Mouse (Mus musculus): ENCODE measurements around the gene H2afx.
"Not testable (repeated sequence)": the region's sequence is repeated elsewhere in the genome, so short reads cannot be mapped to it uniquely, and the experiment has no call there.

The H2afx gene

DNA sequence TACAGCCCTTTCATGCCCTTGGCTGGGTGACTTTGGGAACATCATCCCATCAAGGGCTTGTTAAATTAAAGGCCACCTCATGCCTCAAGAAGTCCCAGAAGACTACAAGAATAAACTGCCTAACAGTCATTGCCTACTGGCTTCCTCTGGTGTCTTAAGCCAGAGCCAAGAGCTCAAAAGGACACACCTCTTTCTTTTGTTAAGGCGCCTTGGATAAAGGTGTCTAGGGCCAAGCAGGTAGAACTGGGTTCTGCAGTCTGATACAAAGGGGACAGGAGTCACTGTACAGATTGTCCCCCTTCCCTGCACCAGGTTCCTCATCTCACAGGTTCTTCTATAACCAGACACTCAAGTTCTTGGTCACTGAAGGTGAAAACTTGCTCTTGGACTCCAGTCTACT is 8.1 kb downstream of the H2afx start:
- DNase-seq: no peak

DNA sequence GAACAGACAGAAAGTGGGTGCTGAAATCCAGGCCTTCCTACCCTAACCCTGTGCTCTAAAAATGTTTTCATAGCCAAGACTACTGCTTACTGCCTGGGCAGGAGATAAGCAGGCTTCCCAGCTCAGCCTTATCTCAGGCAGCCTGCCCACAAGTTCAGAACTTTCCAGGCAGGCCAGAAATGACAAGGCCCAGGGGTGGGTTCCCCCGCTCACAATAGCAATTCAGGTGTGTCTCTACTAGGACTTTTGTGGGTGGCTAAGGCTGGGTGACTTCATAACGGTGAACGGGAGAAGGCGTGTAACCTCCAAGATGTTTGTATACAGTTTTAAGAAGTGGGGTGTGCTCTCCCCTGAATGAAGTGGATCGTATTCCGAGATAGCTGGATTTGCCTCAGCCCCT is 8.8 kb downstream of the H2afx start:
- no peak for DNase-seq

DNA sequence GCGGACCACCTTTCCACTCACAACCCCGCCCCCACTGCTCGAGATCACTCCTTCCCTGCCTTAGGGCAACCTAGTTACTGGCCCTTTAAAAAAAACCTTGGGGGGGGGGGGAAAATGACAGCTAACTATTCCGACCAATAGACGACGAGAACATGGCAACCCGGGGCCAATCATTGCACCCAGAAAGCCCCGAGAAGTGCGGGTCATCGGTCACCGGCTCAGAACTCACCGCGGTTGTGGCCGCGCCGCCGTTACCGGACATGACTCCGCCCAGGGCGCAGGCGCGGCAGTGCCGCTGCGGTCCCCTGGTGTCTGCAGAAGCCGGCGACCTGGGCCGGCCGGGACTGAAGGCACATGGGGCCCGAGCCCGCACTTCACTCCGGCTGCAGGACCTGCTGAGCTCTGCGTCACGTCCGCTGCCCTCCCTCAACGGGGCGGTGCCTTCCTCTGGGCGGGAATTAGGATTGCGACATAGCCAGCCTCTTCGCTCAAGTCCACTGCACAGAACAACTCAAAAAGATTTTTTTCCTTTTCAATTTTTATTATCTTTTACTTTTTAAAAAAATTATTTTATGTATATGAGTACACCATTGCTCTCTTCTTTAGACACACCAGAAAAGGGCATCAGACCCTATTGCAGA is 9.4 kb downstream of the H2afx start, which contains the start of gene Hmbs:
Gene Hmbs, minus strand, starts transcription at position 448 of the 641 bp plus-strand sequence.
- peak; percentile 86 to 89 for DNase-seq

DNA sequence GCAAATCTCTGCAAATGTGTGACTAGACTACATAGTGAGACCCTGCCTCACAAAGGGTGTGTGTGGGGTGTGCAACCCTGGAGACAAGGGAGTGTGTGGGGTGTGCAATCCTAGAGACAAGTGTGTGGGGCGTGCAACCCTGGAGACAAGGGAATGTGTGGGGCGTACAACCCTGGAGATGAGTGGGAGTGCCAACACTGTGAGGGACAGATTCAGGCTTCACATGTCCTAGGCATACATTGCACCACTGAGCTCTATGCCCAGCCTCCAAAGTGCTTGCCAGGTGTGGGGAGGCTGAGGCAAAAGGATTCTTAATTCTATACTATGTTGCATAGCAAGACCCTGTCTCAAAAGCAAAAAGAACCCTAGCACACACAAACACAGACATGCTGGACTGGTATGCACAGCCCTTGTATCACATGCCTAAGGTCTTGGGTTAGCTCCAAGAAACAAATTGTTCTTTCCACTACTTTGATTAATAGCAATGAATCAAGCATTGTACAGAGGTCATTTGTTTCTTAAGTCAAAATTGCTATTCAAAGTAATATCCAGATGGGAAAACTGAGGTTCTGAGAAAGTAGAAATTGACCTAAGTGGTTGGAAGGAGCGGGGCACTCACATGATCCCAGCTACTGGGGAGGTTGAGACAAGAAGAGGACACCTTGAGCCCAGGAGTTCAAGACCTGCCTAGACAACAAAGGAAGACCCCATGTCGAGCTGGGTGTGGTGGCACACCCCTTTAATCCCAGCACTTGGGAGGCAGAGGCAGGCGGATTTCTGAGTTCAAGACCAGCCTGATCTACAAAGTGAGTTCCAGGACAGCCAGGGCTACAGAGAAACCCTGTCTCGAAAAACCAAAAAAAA is 11.3 kb downstream of the H2afx start:
- no peak for DNase-seq

DNA sequence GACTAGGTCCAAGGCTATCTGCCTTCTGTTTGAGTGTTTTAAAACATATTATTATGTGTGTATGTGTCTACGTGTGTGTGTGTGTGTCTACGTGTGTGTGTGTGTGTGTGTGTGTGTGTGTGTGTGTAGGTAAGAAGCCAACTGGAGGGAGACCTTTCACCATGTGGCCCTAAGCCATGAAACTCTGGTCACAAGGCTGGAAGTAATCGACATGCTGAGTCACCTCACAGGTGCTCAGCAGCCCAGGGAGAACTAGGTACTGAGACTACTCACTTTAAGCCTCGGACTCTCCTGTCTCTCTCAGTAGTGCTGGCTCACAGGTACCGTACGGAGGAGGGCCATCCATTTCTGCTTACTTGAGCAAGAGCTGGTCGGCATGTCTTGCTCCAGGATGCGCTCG is 12.7 kb downstream of the H2afx start:
- no peak for DNase-seq

DNA sequence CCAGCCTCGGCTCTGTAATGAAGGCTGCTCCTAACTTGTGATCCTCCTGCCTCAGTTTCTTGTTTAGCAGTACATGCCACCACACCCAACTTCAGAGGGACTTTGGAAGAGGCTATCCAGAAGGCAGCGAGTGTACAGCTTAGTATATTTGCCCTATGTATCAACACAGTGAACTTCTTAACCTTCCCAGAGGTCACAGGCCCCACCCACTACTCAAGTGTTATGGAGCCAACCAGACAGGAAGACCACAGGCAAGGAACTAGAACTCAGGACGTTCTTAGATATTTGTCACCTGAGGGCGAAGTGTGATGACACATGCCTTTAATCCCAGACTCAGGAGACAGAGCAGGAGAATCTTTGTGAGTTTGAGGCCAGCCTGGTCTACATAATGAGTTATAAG is 13.1 kb downstream of the H2afx start:
- DNase-seq: no peak

DNA sequence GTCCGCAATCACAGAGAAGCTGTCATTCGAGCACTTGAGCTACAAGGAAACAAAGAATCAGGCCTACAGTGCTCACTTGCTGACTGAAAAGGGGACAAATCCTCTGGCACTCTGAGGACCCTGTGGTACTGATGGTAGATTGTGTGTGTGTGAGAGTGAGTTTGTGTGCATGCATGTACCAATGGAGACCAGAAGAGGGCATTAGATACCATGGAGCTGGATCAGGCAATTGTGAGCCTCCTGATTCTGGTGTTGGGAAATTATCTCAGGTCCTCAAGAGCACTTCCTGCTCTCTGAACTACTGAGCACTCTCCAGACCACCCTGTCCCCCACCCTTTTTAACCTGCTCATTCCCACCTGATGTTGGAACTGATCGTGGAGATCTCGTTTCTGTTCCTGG is 14.1 kb downstream of the H2afx start:
- DNase-seq: no peak

DNA sequence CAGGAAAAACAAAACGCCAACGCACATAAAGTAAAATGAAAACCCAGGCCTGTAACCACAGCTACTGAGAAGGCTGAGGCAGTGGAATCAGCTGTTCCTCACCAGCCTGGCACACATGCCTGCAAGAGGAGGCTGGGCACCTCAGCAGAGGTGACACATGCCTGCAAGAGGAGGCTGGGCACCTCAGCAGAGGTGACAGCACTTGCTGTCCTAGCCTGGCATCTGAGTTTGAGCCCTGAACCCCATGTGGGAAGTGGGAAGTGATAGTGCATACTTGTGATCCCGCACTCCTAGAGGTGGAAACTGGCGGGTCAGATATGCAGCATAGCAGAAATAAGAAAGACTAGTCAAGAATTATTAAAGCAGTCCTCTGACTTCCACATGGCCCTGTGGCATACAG is 16.9 kb downstream of the H2afx start:
- no peak for DNase-seq

DNA sequence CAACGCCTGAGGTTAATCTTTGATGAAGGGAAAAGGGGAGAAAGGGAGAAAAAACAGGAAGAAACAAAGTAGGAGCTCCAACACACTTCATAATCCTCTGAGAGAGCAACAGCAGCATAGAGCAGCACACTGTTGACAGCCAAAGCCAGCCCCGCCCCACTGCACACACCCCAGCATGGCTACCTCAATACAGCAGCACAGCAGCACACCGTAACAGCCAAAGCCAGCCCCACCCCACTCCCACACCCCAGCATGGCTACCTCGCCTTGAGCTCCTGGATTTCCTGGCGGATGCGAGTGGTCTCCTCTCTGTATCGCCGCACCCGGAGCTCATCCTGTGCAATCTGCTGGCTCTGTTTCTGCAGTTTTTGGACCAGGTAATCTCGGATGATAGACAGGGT is 17.8 kb downstream of the H2afx start:
- no peak for DNase-seq

DNA sequence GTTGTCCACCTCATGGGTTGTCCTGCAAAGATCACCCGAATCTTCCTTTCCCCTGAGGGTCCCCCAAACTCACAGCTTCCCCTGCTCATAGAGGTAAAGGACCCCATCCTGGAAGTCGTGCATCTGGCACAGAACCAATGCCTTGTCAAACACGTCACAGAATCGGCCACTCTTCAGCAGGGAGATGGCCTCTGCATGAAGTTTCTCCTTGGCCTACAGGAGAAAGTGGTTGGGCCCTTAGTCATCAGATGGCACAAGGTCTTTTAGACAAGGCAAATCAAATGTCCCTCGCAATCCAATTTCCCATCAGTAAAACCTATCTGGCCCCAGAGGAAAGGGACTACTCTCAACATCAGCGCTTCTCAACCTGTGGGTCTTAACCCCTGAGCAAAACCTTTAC is 18.6 kb downstream of the H2afx start:
- no peak for DNase-seq

DNA sequence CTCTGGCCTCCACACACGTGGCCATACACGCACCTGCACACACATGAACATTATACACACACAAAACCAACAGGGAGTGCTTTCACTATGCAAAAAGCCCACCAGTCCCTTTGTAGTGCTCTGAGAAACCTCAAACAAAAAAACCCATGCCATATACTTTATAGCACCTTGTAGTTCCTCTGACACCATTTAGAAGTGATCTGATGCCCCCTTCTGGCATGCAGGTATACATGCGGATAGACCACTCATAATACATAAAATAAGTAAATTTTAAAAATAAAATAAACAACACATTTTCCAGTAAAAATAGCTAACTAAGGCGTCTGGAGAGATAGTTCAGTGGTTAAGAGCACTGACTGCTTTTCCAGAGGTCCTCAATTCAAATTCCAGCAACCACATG is 22.7 kb downstream of the H2afx start:
- no peak for DNase-seq

DNA sequence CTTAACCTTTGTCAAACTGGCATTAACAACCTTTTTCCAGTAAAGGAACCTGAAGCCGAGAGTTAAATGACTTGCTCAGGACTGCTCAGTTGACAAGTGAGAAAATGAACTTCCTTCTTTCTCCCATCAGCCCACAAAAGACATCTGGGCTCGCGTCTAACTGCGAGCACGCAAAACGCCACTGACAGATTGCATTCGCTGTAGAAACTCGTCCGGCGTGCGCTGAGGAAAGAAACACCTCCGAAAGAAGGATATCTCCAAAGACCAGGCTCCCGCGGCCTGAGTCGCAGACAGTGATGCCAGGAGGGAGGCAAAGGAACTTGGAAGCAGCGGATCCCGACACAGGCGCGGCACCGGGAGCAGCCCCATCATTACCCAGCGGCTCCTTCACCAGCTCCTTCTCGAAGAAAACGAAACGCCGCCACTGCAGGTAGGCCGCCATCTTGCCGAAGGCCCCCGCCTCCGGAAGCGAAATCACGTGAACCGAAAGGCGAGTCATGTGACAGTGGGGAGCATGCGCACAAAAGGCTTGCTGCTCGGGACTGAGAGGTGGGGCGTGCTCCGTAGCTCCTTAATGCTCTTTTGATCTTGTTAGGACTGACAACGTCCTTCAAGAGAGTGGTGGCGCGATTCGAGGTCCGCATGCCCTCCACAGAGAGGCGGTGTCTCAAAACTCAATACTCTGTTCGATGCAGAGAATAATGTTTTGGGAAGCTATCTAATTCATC is 26.9 kb downstream of the H2afx start, which contains the start of gene Vps11:
Gene Vps11, minus strand, starts transcription at position 481 of the 728 bp plus-strand sequence.
- DNase-seq: peak; percentile 94 to 95

DNA sequence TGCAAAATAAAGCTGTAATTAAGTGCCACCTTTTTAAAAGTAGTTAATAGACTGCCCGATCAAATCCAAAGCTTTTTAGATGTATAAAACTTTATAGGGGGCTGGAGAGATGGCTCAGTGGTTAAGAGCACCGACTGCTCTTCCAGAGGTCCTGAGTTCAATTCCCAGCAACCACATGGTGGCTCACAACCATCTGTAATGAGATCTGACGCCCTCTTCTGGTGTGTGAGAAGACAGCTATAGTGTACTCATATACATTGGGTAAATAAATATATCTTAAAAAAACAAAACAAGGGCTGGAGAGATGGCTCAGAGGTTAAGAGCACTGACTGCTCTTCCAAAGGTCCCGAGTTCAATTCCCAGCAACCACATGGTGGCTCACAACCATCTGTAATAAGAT is 27.4 kb downstream of the H2afx start:
- DNase-seq: not testable (repeated sequence)

DNA sequence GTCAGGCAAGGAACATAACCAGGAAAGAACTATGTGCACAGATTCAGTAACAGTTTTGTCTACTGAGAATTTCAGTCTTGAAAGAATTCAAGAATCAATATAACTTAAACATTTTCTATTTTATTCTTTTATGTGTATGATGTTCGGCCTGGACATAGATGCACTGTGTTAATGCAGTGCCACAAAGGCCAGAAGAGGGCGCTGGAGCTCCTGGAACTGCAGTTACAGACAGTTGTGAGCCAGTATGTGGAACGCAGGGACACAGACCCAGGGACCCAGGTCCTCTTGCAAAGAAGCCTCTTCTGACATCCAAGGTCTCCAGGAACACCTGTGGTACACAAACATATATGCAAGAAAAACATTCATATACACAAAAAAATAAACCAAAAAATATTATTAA is 30.0 kb downstream of the H2afx start:
- DNase-seq: peak in 1 of 2 experiments; percentile 18

DNA sequence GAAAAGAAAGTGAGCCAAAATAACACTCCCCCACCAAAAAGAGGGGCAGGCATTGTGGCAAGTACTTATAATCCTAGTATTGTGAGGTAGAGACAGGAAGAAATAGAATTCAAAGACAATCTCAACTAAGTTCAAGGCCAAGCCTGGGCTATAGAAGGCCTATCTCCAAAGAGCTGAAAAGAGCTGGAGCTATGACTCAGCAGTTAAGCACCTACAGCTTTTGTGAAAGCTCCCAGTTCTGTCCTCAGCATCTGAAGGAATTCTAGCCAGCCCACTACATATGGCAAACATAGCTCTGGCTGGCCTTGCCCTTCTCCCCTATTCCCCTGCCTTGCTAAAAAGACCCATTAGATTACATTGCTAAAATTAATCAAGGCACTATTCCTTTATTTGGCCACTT is 38.9 kb downstream of the H2afx start:
- DNase-seq: no peak

DNA sequence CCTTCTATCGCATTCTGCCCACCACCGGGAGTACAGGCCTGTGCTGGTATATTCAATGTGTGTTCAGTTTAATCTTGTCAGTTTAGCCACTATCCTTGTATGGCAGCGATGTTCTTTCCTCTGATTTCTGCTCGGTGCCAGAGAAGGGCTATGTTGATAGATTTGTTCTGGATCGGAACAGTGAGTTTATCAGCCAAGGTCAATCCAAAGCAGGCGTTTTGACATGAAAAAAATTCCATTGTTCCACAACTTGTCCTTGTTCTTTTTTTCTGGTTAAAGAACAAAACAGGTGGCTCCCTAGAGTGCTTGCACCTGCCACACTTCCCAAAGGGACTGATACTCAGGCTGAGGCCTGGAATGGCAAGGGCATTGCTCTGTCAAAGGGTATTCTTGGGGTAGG is 41.6 kb downstream of the H2afx start:
- DNase-seq: no peak

DNA sequence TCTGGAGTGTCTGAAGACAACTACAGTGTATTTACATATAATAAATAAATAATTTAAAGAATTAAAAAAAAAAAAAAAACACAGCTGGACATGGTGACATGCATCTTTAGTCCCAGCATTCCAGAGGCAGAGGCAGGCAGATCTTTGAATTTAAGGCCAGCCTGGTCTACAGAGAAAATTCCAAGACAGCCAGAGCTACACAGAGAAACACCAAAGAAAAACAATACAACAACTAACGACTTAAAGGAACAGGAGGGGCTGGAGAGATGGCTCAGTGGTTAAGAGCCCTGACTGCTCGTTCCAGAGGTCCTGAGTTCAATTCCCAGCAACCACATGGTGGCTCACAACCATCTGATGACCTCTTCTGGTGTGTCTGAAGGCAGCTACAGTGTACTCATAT is 42.8 kb downstream of the H2afx start:
- DNase-seq: not testable (repeated sequence)

DNA sequence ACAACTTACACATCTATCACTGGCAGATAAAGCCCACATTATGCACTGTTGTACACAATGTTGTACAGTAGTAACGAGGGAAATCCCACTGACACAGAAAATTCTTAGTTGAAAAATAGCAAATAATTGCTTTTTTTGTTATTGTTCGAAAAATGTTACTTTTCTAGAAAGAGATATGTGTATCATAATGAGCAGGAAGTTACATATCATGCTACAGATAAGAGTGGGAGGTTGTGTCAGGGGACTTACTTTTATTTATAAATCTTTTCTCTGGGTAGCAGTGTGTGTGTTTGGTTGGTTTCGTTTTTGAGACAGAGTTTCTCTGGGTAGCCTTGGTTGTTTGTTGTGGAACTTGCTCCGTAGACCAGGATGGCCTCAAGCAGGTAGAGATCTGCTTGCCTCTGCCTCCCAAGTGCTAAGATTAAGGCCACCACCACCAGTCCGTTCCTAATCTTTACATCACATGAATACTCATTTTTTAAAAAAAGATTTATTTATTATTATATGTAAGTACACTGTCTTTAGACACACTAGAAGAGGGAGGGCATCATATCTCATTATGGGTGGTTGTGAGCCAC is 43.7 kb downstream of the H2afx start:
- DNase-seq: no peak

DNA sequence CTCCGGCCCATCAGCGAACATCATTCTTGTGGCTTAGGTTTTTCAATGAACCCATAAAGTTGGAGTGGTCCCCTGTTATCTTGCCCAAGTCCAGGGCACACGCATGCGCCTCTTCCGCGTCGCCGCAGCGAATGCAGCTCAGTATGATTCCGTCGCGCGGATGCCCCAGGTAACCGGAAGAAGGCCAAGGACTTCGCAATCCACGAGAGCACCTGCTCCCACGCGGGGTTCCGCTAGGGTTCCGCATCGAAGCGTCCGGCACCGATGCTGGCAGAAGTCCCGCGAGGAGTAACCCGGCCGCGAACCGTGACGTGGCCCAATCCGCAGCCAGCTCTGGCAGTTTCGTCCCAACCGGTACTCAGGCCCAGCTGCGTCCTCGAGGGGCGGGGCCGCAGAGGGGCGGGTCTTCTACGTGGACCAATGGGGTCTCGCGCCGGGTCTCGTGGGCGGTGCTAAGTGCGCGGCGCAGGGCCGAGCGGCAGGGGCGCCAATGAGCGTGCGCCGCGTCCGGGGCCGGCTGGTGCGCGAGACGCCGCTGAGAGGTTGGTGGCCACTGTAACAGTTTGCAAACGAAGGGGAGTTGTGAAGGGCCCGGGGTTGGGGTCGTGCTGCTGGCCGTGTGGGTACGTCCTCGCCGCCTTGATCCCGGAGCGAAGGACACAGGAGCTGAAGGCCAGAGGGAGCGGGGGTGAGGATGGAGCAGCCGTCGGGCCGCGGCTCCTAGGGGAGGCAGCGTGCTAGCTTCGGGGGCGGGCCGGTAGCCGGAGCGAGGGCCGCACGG is 44.8 kb downstream of the H2afx start, which contains the start of gene Hyou1:
Gene Hyou1, plus strand, starts transcription at position 437 of the 781 bp plus-strand sequence.
- peak; percentile 99 for DNase-seq

DNA sequence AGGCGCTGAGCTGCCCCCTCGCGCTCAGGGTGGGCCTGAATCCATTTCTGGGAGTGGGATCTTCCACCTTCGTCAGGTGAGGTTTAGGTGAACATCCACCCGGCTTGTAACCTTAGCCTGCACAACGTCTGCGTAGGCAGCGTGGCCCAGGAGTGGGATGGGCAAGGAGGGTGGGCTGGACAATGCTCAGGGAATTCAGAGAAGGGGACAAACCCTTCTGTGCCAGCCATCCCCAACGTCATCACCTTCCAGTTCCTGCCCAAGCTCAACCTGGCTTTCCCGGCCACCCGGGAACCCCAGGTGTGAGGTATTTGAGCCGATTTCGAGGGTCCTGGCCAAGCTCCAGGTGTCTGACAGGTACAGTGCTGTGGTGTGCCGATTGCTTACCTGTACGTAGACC is 45.4 kb downstream of the H2afx start:
- peak in 1 of 2 experiments; percentile 25 for DNase-seq

DNA sequence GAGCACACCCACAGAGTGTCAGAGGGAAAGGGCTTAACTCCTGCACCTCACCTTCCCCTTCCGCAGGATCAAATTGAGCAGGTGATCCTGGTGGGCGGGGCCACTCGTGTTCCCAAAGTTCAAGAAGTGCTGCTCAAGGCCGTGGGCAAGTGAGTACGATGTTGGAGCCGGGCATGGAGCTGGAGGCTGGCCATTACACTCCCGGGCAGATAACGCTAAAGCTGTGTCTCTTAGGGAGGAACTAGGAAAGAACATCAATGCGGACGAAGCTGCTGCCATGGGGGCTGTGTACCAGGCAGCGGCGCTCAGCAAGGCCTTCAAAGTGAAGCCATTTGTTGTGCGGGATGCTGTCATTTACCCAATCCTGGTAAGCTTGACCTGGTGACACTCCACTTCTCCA is 50.1 kb downstream of the H2afx start:
- DNase-seq: no peak

Measured in cerebellum, postnatal 36 days (tissue).